Mouse (Mus musculus) megakaryocyte, embryonic 14.5 days (primary cell): ENCODE results near the gene Krt83.

ENCODE experiments used
- FLI1 ChIP-seq: IDR thresholded peaks from 2 replicates; pipeline ENCODE4 v1.6.1; 2012; ENCODE audit warnings: low read length, inconsistent platforms, mixed read lengths
- GATA1 ChIP-seq: IDR thresholded peaks from 3 replicates; pipeline ENCODE4 v1.6.1; 2012; ENCODE audit warnings: mixed read lengths, low read length, inconsistent platforms, borderline replicate concordance

- no peak for TF ChIP-seq GATA1
- no peak for TF ChIP-seq FLI1
Measured at GRCm38 (mm10) chr15:101492718-101493117, 1.4 kb upstream of the Krt83 start.
